Mouse (Mus musculus) ES-E14 (cell line): Measurements from ENCODE around the gene Plac8. TPM values are rescaled to one million over a fixed set of nuclear protein-coding genes. Genes with fewer than 3 reads are reported as not detected.

Experiments used
- DNase-seq: peaks from one replicate; pipeline ENCODE4 v3.0.0-alpha.2; 2013; ENCODE audit warnings: low read depth, low spot score
- H3K27ac ChIP-seq: 2 replicates; pipeline ENCODE4 v1.5.1; 2012; ENCODE audit warnings: low read depth, mild to moderate bottlenecking, low read length, moderate library complexity, mixed read lengths; ENCODE audit not compliant: poor library complexity, insufficient read depth, severe bottlenecking
- H3K36me3 ChIP-seq: 2 replicates; pipeline ENCODE4 v1.6.1; 2012; ENCODE audit warnings: mild to moderate bottlenecking, low read length, moderate library complexity, mixed read lengths; ENCODE audit not compliant: control insufficient read depth, poor library complexity, insufficient read depth, severe bottlenecking
- H3K4me1 ChIP-seq, 2 experiments: fragments of 150-350 bp in 1 of 2; sonication (generic) in 1 of 2; 2 replicates each; pipeline ENCODE4 v1.6.1; 2012; ENCODE audit warnings: low read length in 2 of 2, mild to moderate bottlenecking in 1 of 2, mixed read lengths in 1 of 2; ENCODE audit not compliant: control insufficient read depth in 2 of 2, insufficient read depth in 2 of 2, poor library complexity in 1 of 2
- H3K4me3 ChIP-seq, 2 experiments: fragments of 150-350 bp in 1 of 2; sonication (generic) in 1 of 2; 2 replicates each; pipeline ENCODE4 v1.5.1; 2012; ENCODE audit warnings: low read length in 2 of 2, low read depth in 1 of 2, mild to moderate bottlenecking in 1 of 2, mixed read lengths in 1 of 2; ENCODE audit not compliant: insufficient read depth in 1 of 2, poor library complexity in 1 of 2, severe bottlenecking in 1 of 2
- H3K9ac ChIP-seq: 2 replicates; pipeline ENCODE4 v1.6.1; 2012; ENCODE audit warnings: low read depth, mild to moderate bottlenecking, low read length, mixed read lengths; ENCODE audit not compliant: poor library complexity, insufficient read depth, severe bottlenecking
- H3K9me3 ChIP-seq: fragments of 150-350 bp; sonication (generic); 2 replicates; pipeline ENCODE4 v1.6.1; 2012; ENCODE audit warnings: low read depth, mild to moderate bottlenecking, low read length; ENCODE audit not compliant: control insufficient read depth, insufficient read depth
- CHD2 ChIP-seq: IDR thresholded peaks from 2 replicates; pipeline ENCODE4 v1.6.1; 2014; ENCODE audit warnings: mild to moderate bottlenecking, low read depth, low read length, inconsistent platforms
- HCFC1 ChIP-seq: IDR thresholded peaks from 2 replicates; pipeline ENCODE4 v1.6.1; 2012; ENCODE audit warnings: low read length, inconsistent platforms, borderline replicate concordance; ENCODE audit not compliant: insufficient read depth
- MAFK ChIP-seq: IDR thresholded peaks from 2 replicates; pipeline ENCODE4 v1.6.1; 2014; ENCODE audit warnings: mild to moderate bottlenecking, low read depth, low read length, inconsistent platforms; ENCODE audit not compliant: insufficient read depth
- ZC3H11A ChIP-seq: IDR thresholded peaks from 2 replicates; pipeline ENCODE4 v1.6.1; 2012; ENCODE audit warnings: low read depth, mild to moderate bottlenecking, inconsistent platforms, low read length, borderline replicate concordance
- ZNF384 ChIP-seq: IDR thresholded peaks from 2 replicates; pipeline ENCODE4 v1.6.1; 2012; ENCODE audit warnings: low read depth, low read length, inconsistent platforms
- in situ Hi-C, 2 experiments: fragments of 600-800 bp; cut with MboI; formaldehyde crosslinking; loops; one replicate each; pipeline ENCODE4 v1.15.1; 2025; ENCODE audit warnings: low sequenced_read_pairs in 2 of 2, inconsistent platforms in 1 of 2; ENCODE audit not compliant: unreplicated experiment in 2 of 2
- total RNA-seq: library from RNA; depleted of rRNA; stranded (reverse); fragments of 300-350 nt; gene quantifications from 2 replicates; pipeline ENCODE4 v1.2.3, GENCODE M21; 2012; rRNA removed

The Plac8 gene
- total RNA-seq, 1 experiment = 28.1 TPM

- no peak overlapping the region for H3K27ac ChIP-seq
- no peaks in the 10 kb centered on the region for H3K9me3 ChIP-seq
- H3K36me3 ChIP-seq = no peaks in the 10 kb centered on the region
- H3K4me3 ChIP-seq = no peak overlapping the region
- in situ Hi-C loops = no loop called here
- no peak overlapping the region for H3K9ac ChIP-seq
- no peak for DNase-seq
- H3K4me1 ChIP-seq = 0 out of 4 replicates have a peak, but pooled peaks cover 0 to under 1% of the 10 kb centered on the region in 2 experiments
- TF ChIP-seq HCFC1 (no peak), CHD2 (no peak), ZNF384 (no peak), ZC3H11A (no peak), MAFK (no peak)
These were observed 59.5 kb downstream of the Plac8 start for GRCm38 (mm10) chr5:100512576-100512975.

GRCm38 (mm10) chr5:100509247-100509646, 62.8 kb downstream of the Plac8 start:
- Histone ChIP-seq H3K36me3 (no peaks in the 10 kb centered on the region), H3K9me3 (no peaks in the 10 kb centered on the region), H3K4me3 (no peak overlapping the region), H3K9ac (no peak overlapping the region), H3K4me1 (no peaks in the 10 kb centered on the region), H3K27ac (no peak overlapping the region)
- in situ Hi-C loops = no loop called here
- TF ChIP-seq ZNF384 (no peak), ZC3H11A (no peak), MAFK (no peak), HCFC1 (no peak), CHD2 (no peak)
- DNase-seq = no peak

Other genes with a start within 250 kb of the Plac8 start
- gene Sec31a, start 156.0 kb downstream of the Plac8 start, total RNA-seq = 72.7 and 94.5 TPM in 2 replicates
- 27.8 and 41.8 TPM in 2 replicates for gene Lin54, start 71.6 kb downstream of the Plac8 start, total RNA-seq
- gene Cops4, start 53.9 kb downstream of the Plac8 start, total RNA-seq = 71.6 and 101 TPM in 2 replicates
- 27.4 and 43.9 TPM in 2 replicates for gene Coq2, start 102.9 kb upstream of the Plac8 start, total RNA-seq
- gene Hpse, start 147.5 kb upstream of the Plac8 start, total RNA-seq = 0.32 and 1.2 TPM in 2 replicates
- gene Helq, start 226.4 kb upstream of the Plac8 start, total RNA-seq = 30.1 and 39.4 TPM in 2 replicates
- 53.8 and 72.8 TPM in 2 replicates for gene Mrps18c, start 226.4 kb upstream of the Plac8 start, total RNA-seq
- gene Abraxas1, start 248.7 kb upstream of the Plac8 start, total RNA-seq = 19.5 and 20.7 TPM in 2 replicates